Mouse (Mus musculus): ENCODE measurements around the gene Aff3. TPM values are rescaled to one million over a fixed set of nuclear protein-coding genes. Genes with fewer than 3 reads are reported as not detected.

Aff3 gene
- polyA plus RNA-seq, 1 experiment, result 16.9 TPM

DNA sequence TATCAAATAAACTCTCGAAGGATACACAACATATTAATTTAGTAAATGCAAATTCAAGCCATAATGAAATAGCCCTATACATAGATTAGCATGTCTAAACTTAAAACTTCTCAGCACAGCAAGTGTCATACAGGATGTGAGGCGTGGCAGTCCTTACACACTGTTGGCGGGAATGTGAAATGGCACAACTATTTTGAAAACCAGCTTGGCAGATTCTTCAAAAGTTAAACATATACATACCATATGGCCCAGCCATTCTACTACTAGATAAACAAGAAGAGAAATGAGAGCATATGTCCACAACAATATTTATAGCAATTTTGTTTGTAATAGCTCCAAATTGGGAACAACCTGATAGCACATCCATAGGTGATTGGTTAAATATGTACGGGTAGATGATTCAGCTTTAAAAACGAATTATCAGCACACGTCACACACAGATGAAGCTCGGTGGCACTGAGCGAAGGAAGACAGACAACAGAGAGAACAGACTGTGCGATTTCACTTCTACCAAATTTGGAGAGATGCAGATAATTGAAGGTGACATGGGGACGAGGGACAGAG is 18.5 kb upstream of the Aff3 start:
- Histone ChIP-seq H3K4me3 (replicated peaks; ENCODE audit: extremely low read depth, low read depth, low read length) (no peak overlapping the region), H3K4me1 (ENCODE audit: control insufficient read depth, insufficient read depth, low read length) (no peaks in the 10 kb centered on the region)
- WGBS, result 83% methylated on average over 10 of the region's 10 CpGs
- TF ChIP-seq CTCF (IDR thresholded peaks at IDR 0.05; ENCODE audit: insufficient read depth, low read length) (no peak), POLR2A (IDR thresholded peaks at IDR 0.05; ENCODE audit: borderline replicate concordance, extremely low read depth, low read depth, low read length) (no peak)
- no peak for DNase-seq

- Histone ChIP-seq H3K4me3 (replicated peaks; ENCODE audit: extremely low read depth, low read depth, low read length) (no peak overlapping the region), H3K4me1 (ENCODE audit: control insufficient read depth, insufficient read depth, low read length) (no peaks in the 10 kb centered on the region)
- WGBS, result 67% methylated on average over 8 of the region's 8 CpGs
- no peak for DNase-seq
- TF ChIP-seq CTCF (IDR thresholded peaks at IDR 0.05; ENCODE audit: insufficient read depth, low read length) (no peak), POLR2A (IDR thresholded peaks at IDR 0.05; ENCODE audit: borderline replicate concordance, extremely low read depth, low read depth, low read length) (no peak)
Measured at GRCm38 (mm10) chr1:38679890-38680289, 15.1 kb upstream of the Aff3 start.

GRCm38 (mm10) chr1:38671756-38672155 is 7.0 kb upstream of the Aff3 start:
- H3K4me3 ChIP-seq (replicated peaks; ENCODE audit: extremely low read depth, low read depth, low read length), result no peak overlapping the region
- WGBS, result 78% methylated on average over 3 of the region's 3 CpGs
- no peak for TF ChIP-seq POLR2A (IDR thresholded peaks at IDR 0.05; ENCODE audit: borderline replicate concordance, extremely low read depth, low read depth, low read length)
- no peak for DNase-seq
- no peaks in the 10 kb centered on the region; the same call in none of the 2 replicates for H3K4me1 ChIP-seq (ENCODE audit: control insufficient read depth, insufficient read depth, low read length)

- Histone ChIP-seq H3K4me1 (ENCODE audit: control insufficient read depth, insufficient read depth, low read length) (peaks cover 3% of the 10 kb centered on the region), H3K4me3 (replicated peaks; ENCODE audit: extremely low read depth, low read depth, low read length) (no peak overlapping the region)
- 75% methylated on average over 5 of the region's 5 CpGs for WGBS
- DNase-seq, result no peak
- TF ChIP-seq CTCF (IDR thresholded peaks at IDR 0.05; ENCODE audit: insufficient read depth, low read length) (no peak), POLR2A (IDR thresholded peaks at IDR 0.05; ENCODE audit: borderline replicate concordance, extremely low read depth, low read depth, low read length) (no peak)
Measured at GRCm38 (mm10) chr1:38671019-38671418, 6.3 kb upstream of the Aff3 start.

DNA sequence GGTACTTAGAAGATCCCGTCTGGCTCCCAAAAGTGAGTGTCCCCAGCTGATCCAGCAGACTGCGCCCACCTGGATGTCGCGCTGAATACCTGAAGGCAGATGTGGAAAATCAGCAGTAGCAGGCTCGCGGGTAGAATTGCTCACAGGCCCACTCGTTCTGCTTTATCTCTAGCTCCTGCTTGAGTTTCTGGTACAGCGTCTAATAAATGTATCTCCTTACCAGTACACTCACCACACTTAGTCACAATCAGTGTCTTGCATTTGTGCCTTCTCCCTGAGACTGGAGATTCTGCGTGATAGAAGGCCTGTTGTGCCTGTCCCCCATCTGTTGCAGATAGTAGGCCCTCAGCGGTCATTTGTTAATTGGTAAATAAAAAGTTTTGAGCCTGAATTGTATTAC is 3.6 kb upstream of the Aff3 start:
- TF ChIP-seq CTCF (IDR thresholded peaks at IDR 0.05; ENCODE audit: insufficient read depth, low read length) (no peak), POLR2A (IDR thresholded peaks at IDR 0.05; ENCODE audit: borderline replicate concordance, extremely low read depth, low read depth, low read length) (no peak)
- no peak for DNase-seq
- WGBS, result 92% methylated on average over 10 of the region's 10 CpGs
- Histone ChIP-seq H3K4me1 (ENCODE audit: control insufficient read depth, insufficient read depth, low read length) (peaks cover 3% of the 10 kb centered on the region), H3K4me3 (replicated peaks; ENCODE audit: extremely low read depth, low read depth, low read length) (no peak overlapping the region)

DNA sequence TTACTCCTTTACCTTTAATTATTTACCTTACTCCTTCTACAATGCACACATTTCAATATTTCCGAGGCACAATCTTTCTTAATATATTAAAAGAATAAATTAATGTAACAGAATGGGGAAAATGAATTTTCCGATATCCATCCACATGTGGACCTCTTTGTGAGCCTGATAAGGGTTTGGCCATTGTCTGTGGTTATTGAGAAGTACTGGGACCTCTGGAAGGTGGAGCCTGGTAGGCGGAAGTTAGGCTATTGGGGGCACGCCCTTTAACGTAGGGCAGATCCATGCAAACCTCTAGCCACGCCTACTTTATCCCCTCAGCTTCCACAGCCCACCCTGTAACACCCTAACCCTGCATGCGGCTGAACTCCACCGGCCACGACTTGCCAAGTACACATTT is 3.1 kb upstream of the Aff3 start:
- no peak for DNase-seq
- 78% methylated on average over 9 of the region's 9 CpGs for WGBS
- Histone ChIP-seq H3K4me1 (ENCODE audit: control insufficient read depth, insufficient read depth, low read length) (peaks cover 3% of the 10 kb centered on the region), H3K4me3 (replicated peaks; ENCODE audit: extremely low read depth, low read depth, low read length) (no peak overlapping the region)
- TF ChIP-seq POLR2A (IDR thresholded peaks at IDR 0.05; ENCODE audit: borderline replicate concordance, extremely low read depth, low read depth, low read length) (no peak), CTCF (IDR thresholded peaks at IDR 0.05; ENCODE audit: insufficient read depth, low read length) (no peak)

GRCm38 (mm10) chr1:38666766-38667118 is 2.0 kb upstream of the Aff3 start:
- WGBS, result 43% methylated on average over 10 of the region's 10 CpGs
- TF ChIP-seq POLR2A (IDR thresholded peaks at IDR 0.05; ENCODE audit: borderline replicate concordance, extremely low read depth, low read depth, low read length) (no peak), CTCF (IDR thresholded peaks at IDR 0.05; ENCODE audit: insufficient read depth, low read length) (no peak)
- no peak for DNase-seq
- peaks cover 3% of the 10 kb centered on the region for H3K4me1 ChIP-seq (ENCODE audit: control insufficient read depth, insufficient read depth, low read length)
- no peak overlapping the region for H3K4me3 ChIP-seq (replicated peaks; ENCODE audit: extremely low read depth, low read depth, low read length)

GRCm38 (mm10) chr1:38666111-38666765 is 1.5 kb upstream of the Aff3 start:
- Histone ChIP-seq H3K4me3 (replicated peaks; ENCODE audit: extremely low read depth, low read depth, low read length) (no peak overlapping the region), H3K4me1 (ENCODE audit: control insufficient read depth, insufficient read depth, low read length) (peaks cover 3% of the 10 kb centered on the region)
- TF ChIP-seq CTCF (IDR thresholded peaks at IDR 0.05; ENCODE audit: insufficient read depth, low read length) (no peak), POLR2A (IDR thresholded peaks at IDR 0.05; ENCODE audit: borderline replicate concordance, extremely low read depth, low read depth, low read length) (no peak)
- 45% methylated on average over 5 of the region's 5 CpGs for WGBS
- DNase-seq, result no peak

DNA sequence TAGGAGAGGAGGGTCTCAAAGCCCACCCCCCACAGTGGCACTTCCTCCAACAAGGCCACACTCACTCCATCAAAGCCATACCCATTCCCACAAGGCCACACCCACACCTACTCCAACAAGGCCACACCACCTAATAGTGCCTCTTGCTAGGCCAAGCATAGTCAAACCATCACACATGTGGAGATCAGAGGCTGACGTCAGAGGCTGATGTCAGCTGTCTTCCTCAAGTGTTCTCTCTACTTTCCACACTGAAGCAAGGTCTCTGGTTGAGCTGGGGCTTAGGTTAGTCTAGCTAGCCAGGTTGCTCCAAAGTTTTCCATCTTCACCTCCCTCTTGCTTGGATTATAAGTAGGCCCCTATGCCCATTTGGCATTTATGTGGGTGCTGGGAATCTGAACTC is 856 bp upstream of the Aff3 start:
- Histone ChIP-seq H3K4me1 (ENCODE audit: control insufficient read depth, insufficient read depth, low read length) (peaks cover 3% of the 10 kb centered on the region), H3K4me3 (replicated peaks; ENCODE audit: extremely low read depth, low read depth, low read length) (no peak overlapping the region)
- TF ChIP-seq CTCF (IDR thresholded peaks at IDR 0.05; ENCODE audit: insufficient read depth, low read length) (no peak), POLR2A (IDR thresholded peaks at IDR 0.05; ENCODE audit: borderline replicate concordance, extremely low read depth, low read depth, low read length) (no peak)
- WGBS, result 67% methylated on average over 1 of the region's 1 CpGs
- no peak for DNase-seq

- DNase-seq, result no peak
- TF ChIP-seq CTCF (IDR thresholded peaks at IDR 0.05; ENCODE audit: insufficient read depth, low read length), result no peak
- no peak for TF ChIP-seq POLR2A (IDR thresholded peaks at IDR 0.05; ENCODE audit: borderline replicate concordance, extremely low read depth, low read depth, low read length)
- H3K4me3 ChIP-seq (replicated peaks; ENCODE audit: extremely low read depth, low read depth, low read length), result peak overlapping the region; percentile 21
- peaks cover 3% of the 10 kb centered on the region for H3K4me1 ChIP-seq (ENCODE audit: control insufficient read depth, insufficient read depth, low read length)
- 86% methylated on average over 4 of the region's 4 CpGs for WGBS
Measured at GRCm38 (mm10) chr1:38664261-38664660, 494 bp downstream of the Aff3 start.

All from lung, adult 2 months (tissue).